Mouse (Mus musculus): Measurements from ENCODE around the gene 2610028H24Rik. TPM values are rescaled to one million over a fixed set of nuclear protein-coding genes. Genes with fewer than 3 reads are reported as not detected.

2610028H24Rik gene
- total RNA-seq, 2 experiments from 2014 or later = not detected

GRCm38 (mm10) chr10:76495501-76495900 is 46.6 kb downstream of the 2610028H24Rik start:
- intact Hi-C loops (cut with DNase I) = no loop called here
- TF ChIP-seq CTCF (IDR thresholded peaks at IDR 0.05) = no peak
- Histone ChIP-seq H3K27ac (no peak overlapping the region), H3K4me3 (no peak overlapping the region)
- DNase-seq (ENCODE audit: extremely low spot score in 1 of 2, low spot score in 2 of 2) = no peak

GRCm38 (mm10) chr10:76496366-76496765 is 47.5 kb downstream of the 2610028H24Rik start:
- intact Hi-C loops (cut with DNase I) = no loop called here
- no peak for DNase-seq (ENCODE audit: extremely low spot score in 1 of 2, low spot score in 2 of 2)
- no peak for TF ChIP-seq CTCF (IDR thresholded peaks at IDR 0.05)

GRCm38 (mm10) chr10:76497522-76497921 is 48.6 kb downstream of the 2610028H24Rik start:
- TF ChIP-seq CTCF (IDR thresholded peaks at IDR 0.05) = no peak
- intact Hi-C loops (cut with DNase I) = no loop called here

More at GRCm38 (mm10) chr10:76496366-76496765, 47.5 kb downstream of the 2610028H24Rik start:
- no peak overlapping the region for H3K4me3 ChIP-seq
- H3K27ac ChIP-seq = no peak overlapping the region

GRCm38 (mm10) chr10:76504271-76504943 is 55.5 kb downstream of the 2610028H24Rik start:
- intact Hi-C loops (cut with DNase I) = no loop called here
- no peak for DNase-seq (ENCODE audit: extremely low spot score in 1 of 2, low spot score in 2 of 2)
- Histone ChIP-seq H3K4me3 (no peak overlapping the region), H3K27ac (no peak overlapping the region)
- no peak for TF ChIP-seq CTCF (IDR thresholded peaks at IDR 0.05)

More at GRCm38 (mm10) chr10:76497522-76497921, 48.6 kb downstream of the 2610028H24Rik start:
- H3K4me3 ChIP-seq = no peak overlapping the region
- no peak for DNase-seq (ENCODE audit: extremely low spot score in 1 of 2, low spot score in 2 of 2)
- no peak overlapping the region for H3K27ac ChIP-seq

- H3K27ac ChIP-seq = no peak overlapping the region
- no peak for TF ChIP-seq CTCF (IDR thresholded peaks at IDR 0.05)
- H3K4me3 ChIP-seq = no peak overlapping the region
- DNase-seq (ENCODE audit: extremely low spot score in 1 of 2, low spot score in 2 of 2) = no peak
- intact Hi-C loops (cut with DNase I) = no loop called here
Measured at GRCm38 (mm10) chr10:76505865-76506264, 57.0 kb downstream of the 2610028H24Rik start.

Other genes with a start within 250 kb of the 2610028H24Rik start
- gene Prmt2, start 211.2 kb upstream of the 2610028H24Rik start, total RNA-seq (2021) = 10 to 100 TPM; 58.4 to 63.9 TPM
- gene S100b, start 195.2 kb upstream of the 2610028H24Rik start, total RNA-seq (2021) = 100 to 1,000 TPM; 138 to 156 TPM
- gene Dip2a, start 103.8 kb upstream of the 2610028H24Rik start, total RNA-seq (2021) = 10 to 100 TPM; 61.4 to 63.6 TPM
- not detected for gene AC141477.1, start 8.6 kb upstream of the 2610028H24Rik start, total RNA-seq (2021)
- gene Pcnt, start 6.3 kb upstream of the 2610028H24Rik start, total RNA-seq (2021) = 10 to 100 TPM; 22.8 to 26.6 TPM
- 10 to 100 TPM; 48.4 to 49.0 TPM for gene Mcm3ap, start 19.8 kb downstream of the 2610028H24Rik start, total RNA-seq (2021)
- gene Ybey, start 20.0 kb downstream of the 2610028H24Rik start, total RNA-seq (2021) = 1 to 10 TPM; 4.2 to 4.5 TPM
- gene Lss, start 82.5 kb downstream of the 2610028H24Rik start, total RNA-seq (2021) = 10 to 100 TPM; 38.8 to 44.1 TPM
- not detected for gene Spatc1l, start 113.2 kb downstream of the 2610028H24Rik start, total RNA-seq (2021)
- not detected for gene Ftcd, start 126.6 kb downstream of the 2610028H24Rik start, total RNA-seq (2021)
- gene Col6a2, start 174.5 kb downstream of the 2610028H24Rik start, total RNA-seq (2021) = 1 to 10 TPM; 9.1 to 9.5 TPM